Comparison of ENCODE assay signal across 9 mouse cellular contexts in the genomic region with DNA sequence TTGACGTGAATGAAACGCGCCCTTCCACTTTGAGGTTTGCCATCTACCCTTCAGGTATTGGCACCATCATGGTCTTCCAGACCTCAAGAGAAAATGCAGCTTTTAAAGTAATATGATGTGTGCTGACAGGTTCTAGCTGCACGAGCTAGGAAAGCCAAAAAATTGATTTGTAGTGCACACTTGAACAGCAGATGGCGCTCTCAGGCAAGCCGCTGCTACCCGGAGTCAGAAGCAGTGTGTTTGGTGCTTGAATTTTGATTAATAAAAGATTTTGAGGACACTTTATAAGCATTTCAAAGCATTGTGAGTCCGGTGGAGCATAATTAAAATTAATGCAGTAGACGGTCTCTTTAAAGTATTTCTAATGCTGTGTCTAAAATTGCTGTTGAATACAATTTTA. TPM values are rescaled to one million over a fixed set of nuclear protein-coding genes. Genes with fewer than 3 reads are reported as not detected.
DNase-seq lines count a peak whose midpoint lies in the region; ATAC-seq lines count a peak whose summit lies in the region.
"Had no signal": no experiment of that assay in that cellular context is flagged by ENCODE, and none has a peak within 500 bp of the region (broad histone marks: within the 10 kb centered on the region; RNA-seq: fewer than 3 reads in every experiment).

No protein-coding gene starts in this region.

- H3K4me3 ChIP-seq in heart, embryonic 10.5 days, result no peak overlapping the region

- H3K27ac ChIP-seq in heart, embryonic 10.5 days, result no peak overlapping the region

- H3K9me3 ChIP-seq in heart, embryonic 10.5 days, result no peaks in the 10 kb centered on the region

- no peaks in the 10 kb centered on the region for H3K27me3 ChIP-seq in heart, embryonic 10.5 days (ENCODE audit: insufficient read depth, poor library complexity, severe bottlenecking)

- H3K4me1 ChIP-seq in heart, embryonic 10.5 days, result no peaks in the 10 kb centered on the region

- H3K36me3 ChIP-seq in heart, embryonic 10.5 days, result peaks cover 14% of the 10 kb centered on the region

- ATAC-seq in megakaryocyte, adult 5-6 weeks (ENCODE audit: poor library complexity, severe bottlenecking), result peak; percentile 75

- 6% methylated on average over 9 of the region's 9 CpGs for WGBS in heart, embryonic 10.5 days

- peak; percentile 51 for DNase-seq in heart, adult 11 months
- DNase-seq in heart, embryonic 10.5 days (ENCODE audit: low spot score), result no peak
- peak; percentile 82 for DNase-seq in NIH3T3 (ENCODE audit: low read depth)
- peak; percentile 88 to 91 for DNase-seq in cerebellum, postnatal 10 days
- DNase-seq in frontal cortex, postnatal 36 days (ENCODE audit: low spot score in 2 of 2), result peak; percentile 68 to 86
- peak; percentile 65 for DNase-seq in layer of hippocampus, adult 9-10 months (ENCODE audit: low spot score)
- peak; percentile 80 for DNase-seq in right cerebral cortex, postnatal 14 days

RNA-seq across cellular contexts. Expression of gene Gtf2a1l, which starts 16.4 kb away (rescaled TPM):
- 0.26 TPM in 1 of 2 replicates, not detected in the other for polyA plus RNA-seq in heart, embryonic 10.5 days (2016; fragmentation: Nextera tagmentation; extraction: Ambion mirVana)
- total RNA-seq in megakaryocyte, adult 5-6 weeks (2015), result not detected in 2 replicates
- total RNA-seq in megakaryocyte, adult 5-6 weeks (2017), result not detected in 2 replicates
- polyA plus RNA-seq: large intestine, adult 2 months had no signal

RNA-seq across cellular contexts. Expression of gene Ston1, which starts 54.5 kb away (rescaled TPM):
- polyA plus RNA-seq in heart, embryonic 10.5 days (2016; fragmentation: Nextera tagmentation; extraction: Ambion mirVana), result 3.6 and 4.5 TPM in 2 replicates
- not detected in 2 replicates for total RNA-seq in megakaryocyte, adult 5-6 weeks (2015)
- total RNA-seq in megakaryocyte, adult 5-6 weeks (2017), result 0.89 TPM in 1 of 2 replicates, not detected in the other
